Mouse (Mus musculus): ENCODE results near the gene Fitm2. TPM values are rescaled to one million over a fixed set of nuclear protein-coding genes. Genes with fewer than 3 reads are reported as not detected.

Gene Fitm2
- polyA plus RNA-seq, 1 experiment, result 4.4 TPM

DNA sequence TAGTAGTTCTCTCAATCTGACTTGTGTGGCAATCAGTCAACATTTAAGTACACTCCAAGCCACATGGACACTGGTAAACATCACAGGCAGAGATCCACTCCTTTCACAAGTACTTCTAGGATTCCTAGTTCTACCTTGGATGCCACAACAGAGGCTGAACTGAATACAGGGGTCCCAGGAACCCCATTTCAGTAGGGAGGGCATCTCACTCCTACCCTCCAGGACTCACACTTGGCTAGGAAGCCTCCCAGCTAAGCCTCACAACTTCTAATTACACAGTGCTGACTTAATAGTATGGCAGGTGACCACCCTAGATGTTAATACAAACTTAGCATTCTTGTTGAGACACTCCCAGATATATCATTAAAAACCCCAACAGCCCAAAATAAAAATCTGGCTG lies 54.6 kb downstream of the Fitm2 start:
- TF ChIP-seq CTCF (IDR thresholded peaks at IDR 0.05; ENCODE audit: extremely low read depth, insufficient read length, insufficient replicate concordance, low read depth, low read length) (no peak), POLR2A (IDR thresholded peaks at IDR 0.05; ENCODE audit: low read depth, low read length) (no peak)
- H3K27me3 ChIP-seq (ENCODE audit: control insufficient read depth, insufficient read depth, low read length), result no peaks in the 10 kb centered on the region
- peaks cover 13% of the 10 kb centered on the region for H3K36me3 ChIP-seq (ENCODE audit: control insufficient read depth, insufficient read depth, low read length)
- H3K4me1 ChIP-seq (ENCODE audit: control insufficient read depth, insufficient read depth, insufficient read length, low read length), result peaks cover 20% of the 10 kb centered on the region
- no peak overlapping the region for H3K27ac ChIP-seq (ENCODE audit: insufficient read depth, low read depth, low read length)
- H3K4me3 ChIP-seq (ENCODE audit: low read depth, low read length), result no peak overlapping the region

DNA sequence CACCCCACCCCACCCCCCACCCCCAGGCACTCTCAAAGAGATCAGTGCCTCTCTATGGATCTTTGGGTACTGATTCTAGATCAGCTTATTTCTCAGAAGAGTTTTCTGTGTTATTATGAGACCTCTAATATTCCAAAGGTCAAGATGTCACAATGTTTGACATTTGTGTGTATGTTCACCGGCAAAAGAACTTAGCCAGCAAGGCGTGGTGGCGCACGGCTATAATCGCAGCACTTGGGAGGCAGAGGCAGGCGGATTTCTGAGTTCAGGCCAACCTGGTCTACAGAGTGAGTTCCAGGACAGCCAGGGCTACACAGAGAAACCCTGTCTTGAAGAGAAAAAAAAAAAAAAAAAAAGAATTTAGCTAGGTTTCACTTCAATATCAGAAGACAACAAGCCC lies 55.4 kb downstream of the Fitm2 start:
- Histone ChIP-seq H3K27ac (ENCODE audit: insufficient read depth, low read depth, low read length) (no peak overlapping the region), H3K4me1 (ENCODE audit: control insufficient read depth, insufficient read depth, insufficient read length, low read length) (peaks cover 16% of the 10 kb centered on the region; the same call in 1 of the 2 replicates), H3K27me3 (ENCODE audit: control insufficient read depth, insufficient read depth, low read length) (no peaks in the 10 kb centered on the region), H3K36me3 (ENCODE audit: control insufficient read depth, insufficient read depth, low read length) (peaks cover 15% of the 10 kb centered on the region), H3K4me3 (ENCODE audit: low read depth, low read length) (no peak overlapping the region)
- 57% methylated on average over 6 of the region's 6 CpGs for WGBS
- TF ChIP-seq POLR2A (IDR thresholded peaks at IDR 0.05; ENCODE audit: low read depth, low read length), result no peak
- no peak for TF ChIP-seq CTCF (IDR thresholded peaks at IDR 0.05; ENCODE audit: extremely low read depth, insufficient read length, insufficient replicate concordance, low read depth, low read length)

Other genes starting within 250 kb of the Fitm2 start
- 20.6 and 28.7 TPM in 2 replicates for gene Jph2, start 74.6 kb downstream of the Fitm2 start, polyA plus RNA-seq (2012; rRNA removed)
- 5.0 and 12.2 TPM in 2 replicates for gene Oser1, start 47.9 kb downstream of the Fitm2 start, polyA plus RNA-seq (2012; rRNA removed)
- 0.85 and 1.6 TPM in 2 replicates for gene Gdap1l1, start 34.2 kb downstream of the Fitm2 start, polyA plus RNA-seq (2012; rRNA removed)
- gene R3hdml, start 19.7 kb upstream of the Fitm2 start, polyA plus RNA-seq (2012; rRNA removed), result 0.11 and 2.7 TPM in 2 replicates
- gene Hnf4a, start 34.2 kb upstream of the Fitm2 start, polyA plus RNA-seq (2012; rRNA removed), result 179 and 397 TPM in 2 replicates
- 8.3 and 16.0 TPM in 2 replicates for gene Ttpal, start 129.7 kb upstream of the Fitm2 start, polyA plus RNA-seq (2012; rRNA removed)
- gene Serinc3, start 172.5 kb upstream of the Fitm2 start, polyA plus RNA-seq (2012; rRNA removed), result 121 and 262 TPM in 2 replicates
- gene Pkig, start 185.8 kb upstream of the Fitm2 start, polyA plus RNA-seq (2012; rRNA removed), result 82.0 and 143 TPM in 2 replicates